Mouse (Mus musculus): ENCODE data around the gene Aurkaip1. TPM values are rescaled to one million over a fixed set of nuclear protein-coding genes. Genes with fewer than 3 reads are reported as not detected.

Aurkaip1 gene
- polyA plus RNA-seq, 1 experiment from 2014 or later, result 121 TPM

DNA sequence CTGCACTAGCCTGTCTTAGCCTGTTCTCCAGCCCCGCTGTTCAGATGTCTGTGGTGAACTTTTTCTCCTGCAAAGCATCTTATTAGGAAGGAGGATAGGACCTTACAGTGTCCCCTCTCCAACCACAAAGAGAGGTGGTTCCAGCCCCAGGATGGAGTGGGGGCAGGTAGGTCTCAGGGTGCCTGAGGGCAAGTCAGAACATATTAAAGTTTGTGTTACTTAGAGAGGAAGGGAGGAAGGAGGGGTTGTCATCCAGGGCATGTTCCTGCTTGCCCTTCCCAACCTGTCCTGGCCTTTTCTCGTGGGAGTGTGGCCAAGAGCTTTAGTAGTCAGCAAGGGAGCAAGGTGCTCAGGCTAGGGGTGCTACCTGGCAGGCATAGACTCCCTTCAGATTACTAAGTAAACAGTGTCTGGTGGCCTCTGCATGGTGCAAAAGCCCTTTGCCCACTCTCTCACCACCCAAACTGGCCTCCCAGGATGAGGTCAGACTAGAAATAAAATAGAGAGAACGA, 40.4 kb upstream of the Aurkaip1 start:
- no peaks in the 10 kb centered on the region for H3K27me3 ChIP-seq (ENCODE audit: control insufficient read depth, insufficient read depth, low read length)
- no peaks in the 10 kb centered on the region for H3K4me1 ChIP-seq (ENCODE audit: control insufficient read depth, insufficient read depth, low read length)
- H3K9me3 ChIP-seq (replicated peaks; ENCODE audit: control insufficient read depth, low read length), result no peaks in the 10 kb centered on the region
- no peak overlapping the region for H3K4me3 ChIP-seq (ENCODE audit: low read depth, low read length)
- WGBS, result 68% methylated on average over 3 of the region's 3 CpGs
- no peaks in the 10 kb centered on the region for H3K36me3 ChIP-seq (replicated peaks; ENCODE audit: control insufficient read depth, insufficient read depth, low read depth, low read length)
- no peak overlapping the region for H3K27ac ChIP-seq (replicated peaks; ENCODE audit: low read depth, low read length)
- no peak overlapping the region for H3K9ac ChIP-seq (replicated peaks; ENCODE audit: low read length)
- no peak for ATAC-seq (replicated peaks; ENCODE audit: insufficient number of reproducible peaks, low FRiP score, low TSS enrichment, low read depth)
- no peak overlapping the region for H3K4me2 ChIP-seq (ENCODE audit: low read depth, low read length)
- no peak for DNase-seq (ENCODE audit: low spot score)

DNA sequence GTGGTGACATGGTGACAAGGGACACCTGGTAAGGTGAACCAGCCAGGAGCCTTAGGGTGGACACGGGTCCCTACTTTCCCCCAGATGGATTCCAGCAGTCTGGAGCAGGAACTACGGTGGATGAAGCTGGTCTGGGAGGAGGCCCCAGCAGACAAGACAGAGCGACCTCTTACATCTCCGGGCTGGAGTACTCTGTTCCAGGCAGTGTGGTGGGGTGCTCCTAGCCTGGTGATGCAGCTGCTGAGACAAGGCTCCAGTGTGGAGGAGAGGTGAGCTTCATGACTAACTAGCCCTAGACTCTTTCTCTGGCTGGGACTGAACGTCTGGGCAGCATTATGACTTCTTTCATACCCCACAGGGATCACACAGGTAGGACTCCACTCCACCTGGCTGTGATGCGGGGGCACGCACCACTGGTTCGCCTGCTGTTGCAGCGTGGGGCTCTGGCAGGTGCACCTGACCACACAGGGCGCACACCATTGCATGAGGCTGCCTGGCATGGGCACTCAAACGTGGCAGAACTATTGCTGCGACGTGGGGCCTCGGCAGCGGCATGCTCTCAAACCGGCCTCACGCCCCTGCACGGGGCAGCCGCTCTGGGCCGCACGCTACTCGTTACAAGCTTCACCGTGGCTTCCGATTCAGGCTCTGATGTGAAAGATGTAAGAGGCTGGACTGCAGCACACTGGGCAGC, 39.7 kb upstream of the Aurkaip1 start:
- H3K27me3 ChIP-seq (ENCODE audit: control insufficient read depth, insufficient read depth, low read length), result no peaks in the 10 kb centered on the region
- no peak for ATAC-seq (replicated peaks; ENCODE audit: insufficient number of reproducible peaks, low FRiP score, low TSS enrichment, low read depth)
- no peaks in the 10 kb centered on the region for H3K4me1 ChIP-seq (ENCODE audit: control insufficient read depth, insufficient read depth, low read length)
- H3K4me2 ChIP-seq (ENCODE audit: low read depth, low read length), result no peak overlapping the region
- H3K4me3 ChIP-seq (ENCODE audit: low read depth, low read length), result no peak overlapping the region
- no peaks in the 10 kb centered on the region for H3K36me3 ChIP-seq (replicated peaks; ENCODE audit: control insufficient read depth, insufficient read depth, low read depth, low read length)
- H3K9ac ChIP-seq (replicated peaks; ENCODE audit: low read length), result no peak overlapping the region
- no peak overlapping the region for H3K27ac ChIP-seq (replicated peaks; ENCODE audit: low read depth, low read length)
- H3K9me3 ChIP-seq (replicated peaks; ENCODE audit: control insufficient read depth, low read length), result no peaks in the 10 kb centered on the region
- WGBS, result 74% methylated on average over 24 of the region's 24 CpGs
- no peak for DNase-seq (ENCODE audit: low spot score)

DNA sequence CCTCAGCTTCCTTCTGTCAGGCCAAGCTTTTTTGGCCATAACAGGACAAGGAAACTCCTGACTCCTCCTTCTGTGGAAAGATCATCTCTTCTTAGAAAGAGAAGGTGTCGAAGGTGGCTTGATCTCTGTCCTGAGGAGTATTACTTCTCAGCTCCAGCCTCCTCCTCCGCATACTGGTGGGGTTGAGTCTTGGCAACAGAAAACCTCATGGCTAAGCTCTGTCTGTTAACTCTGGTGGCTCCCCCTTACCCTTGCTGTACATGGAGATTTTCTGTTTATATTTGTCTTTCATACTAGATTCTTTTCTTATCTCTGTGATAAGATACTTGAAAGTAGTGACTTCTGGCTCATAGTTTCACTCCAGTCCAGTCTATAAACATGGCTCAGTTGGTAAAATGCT, 37.3 kb upstream of the Aurkaip1 start:
- Histone ChIP-seq H3K9me3 (replicated peaks; ENCODE audit: control insufficient read depth, low read length) (no peaks in the 10 kb centered on the region), H3K27ac (replicated peaks; ENCODE audit: low read depth, low read length) (no peak overlapping the region), H3K4me3 (ENCODE audit: low read depth, low read length) (no peak overlapping the region), H3K36me3 (replicated peaks; ENCODE audit: control insufficient read depth, insufficient read depth, low read depth, low read length) (no peaks in the 10 kb centered on the region), H3K9ac (replicated peaks; ENCODE audit: low read length) (no peak overlapping the region), H3K4me1 (ENCODE audit: control insufficient read depth, insufficient read depth, low read length) (no peaks in the 10 kb centered on the region), H3K4me2 (ENCODE audit: low read depth, low read length) (no peak overlapping the region), H3K27me3 (ENCODE audit: control insufficient read depth, insufficient read depth, low read length) (no peaks in the 10 kb centered on the region)
- ATAC-seq (replicated peaks; ENCODE audit: insufficient number of reproducible peaks, low FRiP score, low TSS enrichment, low read depth), result no peak
- WGBS, result 82% methylated on average over 2 of the region's 2 CpGs
- no peak for DNase-seq (ENCODE audit: low spot score)

DNA sequence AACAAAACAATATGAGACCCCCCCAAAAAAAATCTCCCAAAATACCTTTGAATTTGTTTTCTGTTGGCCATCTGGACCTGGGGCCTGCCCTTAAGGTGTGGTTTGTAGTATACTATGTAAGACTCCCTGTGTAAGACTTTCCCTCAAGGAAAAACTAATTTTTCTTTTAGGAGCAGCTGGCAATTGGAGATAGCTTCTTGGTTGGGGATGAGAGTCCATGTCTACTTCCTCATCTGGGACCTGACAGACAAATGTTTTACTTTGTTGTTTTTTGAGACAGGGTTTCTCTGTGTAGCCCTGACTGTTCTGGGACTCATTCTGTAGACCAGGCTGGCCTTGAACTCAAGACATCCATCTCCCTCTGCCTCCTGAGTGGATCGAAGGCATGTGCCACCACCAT, 29.0 kb upstream of the Aurkaip1 start:
- Histone ChIP-seq H3K27me3 (ENCODE audit: control insufficient read depth, insufficient read depth, low read length) (no peaks in the 10 kb centered on the region), H3K4me3 (ENCODE audit: low read depth, low read length) (no peak overlapping the region), H3K36me3 (replicated peaks; ENCODE audit: control insufficient read depth, insufficient read depth, low read depth, low read length) (no peaks in the 10 kb centered on the region), H3K9ac (replicated peaks; ENCODE audit: low read length) (no peak overlapping the region), H3K4me1 (ENCODE audit: control insufficient read depth, insufficient read depth, low read length) (no peaks in the 10 kb centered on the region; the same call in 1 of the 2 replicates), H3K4me2 (ENCODE audit: low read depth, low read length) (no peak overlapping the region), H3K9me3 (replicated peaks; ENCODE audit: control insufficient read depth, low read length) (no peaks in the 10 kb centered on the region), H3K27ac (replicated peaks; ENCODE audit: low read depth, low read length) (no peak overlapping the region)
- ATAC-seq (replicated peaks; ENCODE audit: insufficient number of reproducible peaks, low FRiP score, low TSS enrichment, low read depth) (no peak), DNase-seq (ENCODE audit: low spot score) (no peak)
- 95% methylated on average over 1 of the region's 1 CpGs for WGBS

DNA sequence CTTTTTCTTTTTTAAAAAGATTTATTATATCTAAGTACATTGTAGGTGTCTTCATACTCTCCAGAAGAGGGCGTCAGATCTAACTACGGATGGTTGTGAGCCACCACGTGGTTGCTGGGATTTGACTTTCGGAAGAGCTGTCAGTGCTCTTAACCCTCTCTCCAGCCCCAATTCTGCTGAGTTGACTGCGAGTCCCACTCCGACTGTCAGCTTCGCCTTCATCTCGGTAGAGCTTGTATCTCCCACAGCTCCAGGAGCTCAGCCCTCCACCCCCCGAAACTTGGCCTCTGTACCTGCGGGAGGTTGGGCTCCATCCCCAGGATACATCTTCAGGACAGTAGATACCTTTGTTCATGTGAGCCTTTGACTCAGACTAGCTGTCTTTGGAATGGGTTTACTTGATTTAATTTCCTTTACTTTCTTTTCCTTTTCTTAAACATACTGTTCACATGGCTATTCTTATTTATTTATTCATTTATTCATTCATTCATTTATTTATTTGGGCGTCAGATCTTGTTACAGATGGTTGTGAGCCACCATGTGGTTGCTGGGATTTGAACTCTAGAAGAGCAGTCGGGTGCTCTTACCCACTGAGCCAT, 28.2 kb upstream of the Aurkaip1 start, which contains the start of gene Mrpl20:
Gene Mrpl20 (plus strand): TSS at position 138 of the 599 bp plus-strand sequence.
- Histone ChIP-seq H3K36me3 (replicated peaks; ENCODE audit: control insufficient read depth, insufficient read depth, low read depth, low read length) (no peaks in the 10 kb centered on the region; the same call in 1 of the 2 replicates), H3K9ac (replicated peaks; ENCODE audit: low read length) (peak within 1 kb of the TSS; percentile 85), H3K4me3 (ENCODE audit: low read depth, low read length) (peak within 1 kb of the TSS; percentile 82), H3K9me3 (replicated peaks; ENCODE audit: control insufficient read depth, low read length) (no peaks in the 10 kb centered on the region), H3K27me3 (ENCODE audit: control insufficient read depth, insufficient read depth, low read length) (no peaks in the 10 kb centered on the region), H3K4me2 (ENCODE audit: low read depth, low read length) (peak within 1 kb of the TSS; percentile 60), H3K4me1 (ENCODE audit: control insufficient read depth, insufficient read depth, low read length) (no peaks in the 10 kb centered on the region; the same call in 1 of the 2 replicates), H3K27ac (replicated peaks; ENCODE audit: low read depth, low read length) (0 out of 2 replicates have a peak within 1 kb of the TSS, but pooled peaks have one; percentile 35)
- peak; percentile 52 for DNase-seq (ENCODE audit: low spot score)
- 8% methylated on average over 12 of the region's 12 CpGs for WGBS
- ATAC-seq (replicated peaks; ENCODE audit: insufficient number of reproducible peaks, low FRiP score, low TSS enrichment, low read depth), result peak; percentile 32; the same call in 1 of the 2 replicates

DNA sequence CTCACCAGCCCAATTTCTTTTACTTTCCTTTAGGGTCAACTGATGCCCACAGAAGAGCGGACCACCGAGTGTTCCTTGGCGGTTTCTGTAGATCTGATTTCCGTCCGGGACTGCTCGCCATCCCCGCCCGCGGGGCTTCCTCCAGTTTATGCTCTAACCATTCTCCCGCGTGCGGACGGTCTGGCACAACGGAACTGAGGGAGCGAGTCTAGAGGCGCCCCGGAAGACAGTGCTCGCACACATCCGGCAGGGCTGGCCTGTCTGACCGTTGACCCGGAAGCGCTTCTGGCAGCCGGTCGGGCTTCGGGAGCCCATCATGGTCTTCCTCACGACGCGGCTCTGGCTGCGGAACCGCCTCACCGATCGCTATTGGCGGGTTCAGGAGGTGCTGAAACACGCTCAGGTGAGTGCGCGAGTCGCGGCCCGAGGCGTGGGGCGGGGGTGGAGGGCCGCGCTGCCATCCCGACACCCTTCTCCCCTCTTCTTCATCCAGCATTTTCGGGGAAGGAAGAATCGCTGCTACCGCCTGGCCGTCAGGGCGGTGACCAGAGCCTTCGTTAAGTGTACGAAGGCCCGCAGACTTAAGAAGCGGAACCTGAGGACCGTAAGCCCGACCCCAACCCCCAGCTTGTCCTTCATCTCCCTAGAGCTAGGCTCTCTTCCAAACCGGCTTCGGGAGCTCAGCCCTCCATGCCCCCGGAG, 27.6 kb upstream of the Aurkaip1 start:
- DNase-seq (ENCODE audit: low spot score) (peak; percentile 96), ATAC-seq (replicated peaks; ENCODE audit: insufficient number of reproducible peaks, low FRiP score, low TSS enrichment, low read depth) (peak; percentile 96)
- H3K9ac ChIP-seq (replicated peaks; ENCODE audit: low read length), result peak overlapping the region; percentile 85
- no peaks in the 10 kb centered on the region; the same call in 1 of the 2 replicates for H3K4me1 ChIP-seq (ENCODE audit: control insufficient read depth, insufficient read depth, low read length)
- under 1% methylated on average over 58 of the region's 58 CpGs for WGBS
- no peaks in the 10 kb centered on the region; the same call in 1 of the 2 replicates for H3K36me3 ChIP-seq (replicated peaks; ENCODE audit: control insufficient read depth, insufficient read depth, low read depth, low read length)
- H3K27me3 ChIP-seq (ENCODE audit: control insufficient read depth, insufficient read depth, low read length), result no peaks in the 10 kb centered on the region
- peak overlapping the region; percentile 82 for H3K4me3 ChIP-seq (ENCODE audit: low read depth, low read length)
- H3K9me3 ChIP-seq (replicated peaks; ENCODE audit: control insufficient read depth, low read length), result no peaks in the 10 kb centered on the region
- 0 out of 2 replicates have a peak overlapping the region, but pooled peaks have one; percentile 35 for H3K27ac ChIP-seq (replicated peaks; ENCODE audit: low read depth, low read length)
- peak overlapping the region; percentile 60 for H3K4me2 ChIP-seq (ENCODE audit: low read depth, low read length)

DNA sequence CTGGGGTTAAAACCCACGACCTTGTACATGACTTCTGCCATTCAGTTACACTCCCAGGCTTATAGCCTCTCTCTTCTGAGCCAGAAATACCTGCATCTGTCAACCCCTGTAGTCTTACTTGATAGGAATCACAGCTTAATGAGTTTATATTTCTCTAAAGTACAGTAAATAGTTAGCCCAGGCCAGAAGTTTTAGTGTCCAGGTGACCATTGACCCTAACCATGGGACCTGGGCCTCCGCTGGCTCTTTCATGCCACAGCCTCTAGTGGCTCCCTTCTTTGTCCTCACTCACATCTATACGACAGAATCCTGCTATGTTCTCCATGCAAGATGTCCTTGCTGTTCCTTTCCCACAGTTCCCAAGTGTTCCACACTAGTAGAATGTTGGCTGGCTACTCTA, 23.2 kb upstream of the Aurkaip1 start:
- Histone ChIP-seq H3K36me3 (replicated peaks; ENCODE audit: control insufficient read depth, insufficient read depth, low read depth, low read length) (peaks cover 8% of the 10 kb centered on the region), H3K9ac (replicated peaks; ENCODE audit: low read length) (no peak overlapping the region), H3K4me2 (ENCODE audit: low read depth, low read length) (no peak overlapping the region), H3K9me3 (replicated peaks; ENCODE audit: control insufficient read depth, low read length) (no peaks in the 10 kb centered on the region), H3K4me3 (ENCODE audit: low read depth, low read length) (no peak overlapping the region), H3K4me1 (ENCODE audit: control insufficient read depth, insufficient read depth, low read length) (no peaks in the 10 kb centered on the region; the same call in 1 of the 2 replicates), H3K27ac (replicated peaks; ENCODE audit: low read depth, low read length) (no peak overlapping the region), H3K27me3 (ENCODE audit: control insufficient read depth, insufficient read depth, low read length) (no peaks in the 10 kb centered on the region)
- DNase-seq (ENCODE audit: low spot score) (no peak), ATAC-seq (replicated peaks; ENCODE audit: insufficient number of reproducible peaks, low FRiP score, low TSS enrichment, low read depth) (no peak)
- 87% methylated on average over 3 of the region's 3 CpGs for WGBS

Measured in embryonic facial prominence, embryonic 11.5 days (tissue).